Mouse (Mus musculus): ENCODE results near the gene Mllt10.

Gene Mllt10

GRCm38 (mm10) chr2:18094319-18094718 lies 39.3 kb downstream of the Mllt10 start:
- DNase-seq: peak; percentile 61

- no peak for DNase-seq
These were observed 40.8 kb downstream of the Mllt10 start for GRCm38 (mm10) chr2:18095804-18096203.

- DNase-seq: no peak
These were observed 45.9 kb downstream of the Mllt10 start for GRCm38 (mm10) chr2:18100914-18101313.

GRCm38 (mm10) chr2:18107561-18107960 lies 52.5 kb downstream of the Mllt10 start:
- no peak for DNase-seq

- no peak for DNase-seq
These were observed 53.2 kb downstream of the Mllt10 start for GRCm38 (mm10) chr2:18108214-18108613.

- peak; percentile 84 for DNase-seq
These were observed 56.4 kb downstream of the Mllt10 start for GRCm38 (mm10) chr2:18111411-18111810.

- peak; percentile 71 for DNase-seq
These were observed 61.4 kb downstream of the Mllt10 start for GRCm38 (mm10) chr2:18116432-18116831.

- DNase-seq: no peak
These were observed 83.1 kb downstream of the Mllt10 start for GRCm38 (mm10) chr2:18138131-18138530.

GRCm38 (mm10) chr2:18139646-18140045 lies 84.6 kb downstream of the Mllt10 start:
- no peak for DNase-seq

GRCm38 (mm10) chr2:18156131-18156530 lies 101.1 kb downstream of the Mllt10 start:
- DNase-seq: no peak

GRCm38 (mm10) chr2:18159426-18159825 lies 104.4 kb downstream of the Mllt10 start:
- no peak for DNase-seq

GRCm38 (mm10) chr2:18160992-18161391 lies 106.0 kb downstream of the Mllt10 start:
- DNase-seq: no peak

- DNase-seq: no peak
These were observed 110.5 kb downstream of the Mllt10 start for GRCm38 (mm10) chr2:18165511-18165910.

GRCm38 (mm10) chr2:18169174-18169948 lies 114.3 kb downstream of the Mllt10 start:
- DNase-seq: no peak

GRCm38 (mm10) chr2:18175234-18175633 lies 120.2 kb downstream of the Mllt10 start:
- DNase-seq: no peak

- peak; percentile 50 for DNase-seq
These were observed 121.2 kb downstream of the Mllt10 start for GRCm38 (mm10) chr2:18176235-18176634.

- DNase-seq: no peak
These were observed 125.3 kb downstream of the Mllt10 start for GRCm38 (mm10) chr2:18180323-18180722.

- DNase-seq: no peak
These were observed 126.6 kb downstream of the Mllt10 start for GRCm38 (mm10) chr2:18181631-18182030.

- no peak for DNase-seq
These were observed 128.0 kb downstream of the Mllt10 start for GRCm38 (mm10) chr2:18183079-18183478.

- DNase-seq: no peak
These were observed 133.3 kb downstream of the Mllt10 start for GRCm38 (mm10) chr2:18188367-18188766.

- no peak for DNase-seq
These were observed 140.2 kb downstream of the Mllt10 start for GRCm38 (mm10) chr2:18195285-18195684.

- DNase-seq: no peak
These were observed 140.8 kb downstream of the Mllt10 start for GRCm38 (mm10) chr2:18195691-18196396.

- DNase-seq: no peak
These were observed 146.9 kb downstream of the Mllt10 start for GRCm38 (mm10) chr2:18201820-18202462.

GRCm38 (mm10) chr2:18202923-18203322 lies 147.9 kb downstream of the Mllt10 start:
- no peak for DNase-seq

Measured in heart, adult 11 months (tissue).